Mouse (Mus musculus): ENCODE data around the gene Col27a1.

Col27a1 gene

GRCm38 (mm10) chr4:63374331-63374730 is 160.5 kb downstream of the Col27a1 start:
- DNase-seq (ENCODE audit: low spot score) = no peak

DNA sequence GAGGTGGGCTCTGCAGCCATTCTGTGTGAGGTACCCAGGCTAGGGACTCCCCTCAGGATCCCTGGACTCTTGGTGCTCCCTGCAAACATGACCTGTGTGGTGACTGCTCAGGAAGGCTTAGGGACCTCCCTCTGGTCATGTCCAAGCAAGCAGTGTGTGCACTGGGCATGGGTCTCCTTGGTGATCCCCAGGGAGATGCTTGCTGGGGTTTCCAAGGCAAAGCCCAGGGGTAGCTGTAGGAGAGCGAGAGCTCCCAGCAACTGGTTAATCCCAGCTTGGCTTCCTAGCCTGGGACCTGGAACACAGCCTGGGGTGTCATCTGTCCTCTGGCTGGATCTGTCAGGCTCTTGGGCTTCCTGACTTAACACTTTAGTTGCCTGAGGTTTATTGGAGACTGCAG is 161.6 kb downstream of the Col27a1 start:
- peak; percentile 55 for DNase-seq (ENCODE audit: low spot score)

- DNase-seq (ENCODE audit: low spot score) = no peak
Observed at GRCm38 (mm10) chr4:63377483-63377882, 163.7 kb downstream of the Col27a1 start.

DNA sequence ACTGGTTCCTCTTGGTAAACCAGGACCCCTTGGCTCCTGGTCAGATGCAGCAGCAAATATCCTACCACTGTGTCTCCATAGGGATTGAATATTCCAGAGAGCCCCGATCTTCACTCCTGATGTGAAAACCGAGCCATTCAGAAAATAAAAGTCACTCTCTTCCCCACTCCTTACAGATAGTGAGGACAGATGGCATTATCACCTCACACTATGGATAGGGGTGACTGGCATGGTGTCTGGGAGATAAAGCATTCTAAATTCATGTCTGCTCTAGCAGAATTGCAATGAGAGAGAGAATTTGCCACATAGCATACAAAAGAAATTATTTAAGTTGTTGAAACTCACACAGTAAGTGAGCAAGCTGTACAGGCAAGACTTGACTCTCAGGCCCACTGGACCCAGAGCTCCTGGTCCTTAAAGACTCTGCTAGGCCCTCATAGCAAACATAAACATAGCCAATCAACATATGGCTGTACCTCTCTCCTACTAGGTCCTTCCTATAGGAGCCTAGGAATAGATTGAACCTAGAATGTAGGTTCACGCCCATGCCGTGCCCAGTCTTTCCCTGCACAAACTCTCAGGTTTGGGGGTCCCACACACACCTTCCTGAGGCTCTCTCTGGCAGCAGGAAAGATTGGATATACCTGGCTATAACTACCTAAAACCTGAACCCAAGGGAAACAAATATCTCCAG is 169.0 kb downstream of the Col27a1 start:
- no peak for DNase-seq (ENCODE audit: low spot score)

DNA sequence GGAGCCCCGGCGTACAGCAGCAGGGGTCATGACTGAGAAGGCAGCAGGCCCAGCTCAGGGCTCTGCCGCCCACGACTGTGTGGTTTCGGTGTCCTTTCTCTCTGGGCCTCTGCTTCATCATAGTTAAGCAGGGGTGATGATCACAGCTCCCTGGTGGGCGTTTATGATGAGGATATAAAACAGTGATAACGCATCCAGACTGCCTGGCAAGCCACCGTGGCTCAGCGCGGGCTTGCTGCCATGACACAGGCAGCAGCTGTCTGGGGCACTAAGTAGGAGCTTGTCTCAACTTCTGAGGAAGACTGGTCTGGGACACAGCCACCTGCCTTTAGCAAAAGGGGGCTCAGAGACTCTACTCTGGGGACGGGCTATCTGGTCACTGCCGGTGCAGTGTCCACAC is 169.7 kb downstream of the Col27a1 start:
- no peak for DNase-seq (ENCODE audit: low spot score)

- no peak for DNase-seq (ENCODE audit: low spot score)
Observed at GRCm38 (mm10) chr4:63384262-63384661, 170.5 kb downstream of the Col27a1 start.

Measured in adipocyte (in vitro differentiated cells).